Mouse (Mus musculus) left cerebral cortex, adult 2 months (tissue): ENCODE measurements around the gene Zfp961. TPM values are rescaled to one million over a fixed set of nuclear protein-coding genes. Genes with fewer than 3 reads are reported as not detected.
A peak's percentile ranks its signal among the peaks of the same experiment; 100 is the strongest.
"Not testable (repeated sequence)": the region's sequence is repeated elsewhere in the genome, so short reads cannot be mapped to it uniquely, and the experiment has no call there.

Experiments used
- DNase-seq, 2 experiments: peaks; one replicate each; pipeline ENCODE4 v3.0.0; 2021 to 2022; ENCODE audit warnings: low spot score in 2 of 2, mixed read lengths in 1 of 2; ENCODE audit errors: extremely low spot score in 1 of 2
- H3K27ac ChIP-seq: fragments of 200-600 bp; 2 replicates; pipeline ENCODE4 v1.8.1; 2022
- H3K4me3 ChIP-seq: fragments of 200-600 bp; 2 replicates; pipeline ENCODE4 v1.8.1; 2022
- CTCF ChIP-seq: fragments of 200-600 bp; IDR thresholded peaks from 2 replicates; pipeline ENCODE4 v1.8.1; 2022; ENCODE audit warnings: antibody characterized with exemption, mild to moderate bottlenecking, moderate library complexity
- intact Hi-C: fragments of 180-260 bp; cut with DNase I; formaldehyde crosslinking; loops from one replicate; pipeline ENCODE4 v1.15.1; 2025
- long read RNA-seq, 2 experiments: library from polyadenylated mRNA; stranded (forward); transcript quantifications; one replicate each; pipeline ENCODE4 v2.0.0; 2021; ENCODE audit warnings: borderline mapping rate in 2 of 2
- total RNA-seq, 2 experiments: library from RNA; stranded (reverse); gene quantifications; 2 replicates each; pipeline ENCODE4 v1.2.3; 2021

The Zfp961 gene
- total RNA-seq, result 10 to 100 TPM; 15.0 to 15.3 TPM
- long read RNA-seq, experiment 1, partial matches to known transcripts, result 4 of 11 reads
- long read RNA-seq, experiment 1, other reads (novel, unspliced or antisense), result 1 of 11 reads
- long read RNA-seq, experiment 2, partial matches to known transcripts, result 2 of 7 reads
- long read RNA-seq, experiment 2, other reads (novel, unspliced or antisense), result 0 of 7 reads

DNA sequence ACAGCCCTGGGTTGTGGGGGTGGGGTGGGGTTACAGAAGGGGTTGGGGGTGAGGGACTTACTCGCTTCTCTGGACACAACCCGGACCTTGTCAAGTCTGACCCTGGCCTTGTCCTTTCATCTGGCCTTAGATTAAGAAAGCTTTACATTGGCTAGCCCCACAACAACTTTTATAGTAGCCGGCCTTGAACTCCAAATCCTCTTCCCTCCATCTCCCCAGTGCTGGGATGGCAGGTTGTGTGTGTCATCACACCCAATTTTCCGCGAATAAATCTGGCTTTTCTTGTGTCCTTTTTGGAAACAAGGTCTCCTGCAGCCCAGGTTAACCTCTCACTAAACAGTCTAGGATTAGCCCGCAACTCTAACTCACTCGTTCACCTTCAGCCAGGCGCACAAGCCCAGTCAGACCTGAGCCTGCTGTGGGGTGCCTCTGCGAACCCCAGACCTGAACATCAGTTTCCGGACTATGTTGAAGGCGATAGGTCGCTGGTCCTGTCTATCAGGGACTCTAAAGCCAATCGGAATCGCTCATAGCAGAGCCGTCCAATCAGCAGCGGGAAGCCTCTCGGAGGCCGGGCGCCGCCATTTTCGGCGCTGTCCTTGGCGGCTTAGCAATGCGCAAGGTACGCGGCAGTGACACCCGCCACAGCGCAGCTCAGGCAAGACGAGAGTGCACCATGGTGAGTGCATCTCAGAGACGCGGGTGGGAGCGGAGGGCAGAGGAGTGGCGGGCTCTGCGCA lies at the start of gene Zfp961:
Gene Zfp961 (plus strand): TSS at position 557 of the 740 bp plus-strand sequence.
- Histone ChIP-seq H3K27ac (peak within 1 kb of the TSS; percentile 88), H3K4me3 (peak within 1 kb of the TSS; percentile 96)
- peak; percentile 98 for DNase-seq
- intact Hi-C loops, result loop anchor here (2.0 kb wide), 2 partner anchors 28 to 42 kb away; partner anchors contain the start of genes Zfp617 and Zfp882
- TF ChIP-seq CTCF, result no peak

DNA sequence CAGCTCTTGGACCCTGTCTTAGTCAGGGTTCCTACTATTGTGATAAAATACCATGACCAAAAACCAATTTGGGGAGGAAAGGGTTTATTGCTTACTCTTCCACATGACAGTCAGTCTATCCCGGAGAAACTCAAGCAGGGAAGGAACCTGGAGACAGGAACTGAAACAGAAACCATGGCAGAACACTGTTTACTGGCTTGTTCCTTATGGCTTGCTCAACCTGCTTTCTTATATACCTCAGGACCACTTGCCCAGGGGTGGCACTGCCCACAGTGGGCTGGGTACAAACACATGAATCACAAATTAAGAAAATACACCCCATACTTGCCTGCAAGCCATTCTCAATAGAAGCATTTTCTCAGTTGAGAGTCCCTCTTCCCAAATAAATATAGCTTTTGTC lies 47.8 kb upstream of the Zfp961 start:
- not testable (repeated sequence) for H3K4me3 ChIP-seq, H3K27ac ChIP-seq
- intact Hi-C loops, result loop anchor here (2.0 kb wide), 1 partner anchor 880 kb away; no protein-coding TSS in a partner anchor
- DNase-seq, result peak in 1 of 2 experiments; percentile 1

DNA sequence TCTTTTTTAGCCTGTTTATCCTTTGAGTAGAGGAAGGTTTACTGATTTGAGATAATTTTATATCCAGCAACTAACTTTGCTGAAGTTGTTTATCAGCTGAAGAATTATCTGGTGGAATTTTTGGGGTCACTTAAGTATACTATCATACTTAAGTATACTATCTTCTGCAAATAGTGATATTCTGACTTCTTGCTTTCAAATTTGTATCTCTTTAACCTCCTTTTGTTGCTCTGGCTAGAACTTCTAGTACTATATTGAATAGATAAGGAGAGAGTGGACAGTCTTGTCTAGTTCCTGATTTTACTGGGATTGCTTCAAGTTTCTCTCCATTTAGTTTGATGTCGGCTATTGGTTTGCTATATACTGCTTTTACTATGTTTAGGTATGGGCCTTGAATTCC lies 44.0 kb upstream of the Zfp961 start:
- intact Hi-C loops, result no loop called here
- Histone ChIP-seq H3K4me3 (no peak overlapping the region), H3K27ac (no peak overlapping the region)
- DNase-seq, result no peak
- no peak for TF ChIP-seq CTCF

DNA sequence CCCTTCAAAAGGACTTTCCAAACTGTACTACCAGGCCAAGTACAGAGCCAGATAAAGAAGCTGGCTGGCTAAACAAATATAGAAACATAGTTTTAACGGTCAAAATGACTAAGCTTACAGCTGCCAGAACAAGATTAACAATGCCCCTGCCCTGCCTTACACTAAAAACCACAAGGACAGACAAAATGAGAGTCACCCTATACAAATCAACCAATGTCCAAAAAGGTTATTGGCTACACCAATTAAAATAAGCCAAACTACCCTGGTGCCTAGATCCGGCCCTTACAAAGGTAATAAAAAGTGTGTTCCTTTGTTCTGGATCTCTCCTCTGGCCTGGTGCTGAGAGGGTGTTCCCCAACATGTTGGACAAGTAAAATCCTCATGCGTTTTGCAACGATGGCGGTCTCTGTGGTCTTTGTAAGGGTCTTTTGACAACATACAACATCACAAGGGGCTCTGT lies 43.0 kb upstream of the Zfp961 start:
- intact Hi-C loops, result loop anchor here (1.0 to 2.0 kb wide), 3 partner anchors 14 to 43 kb away; partner anchors contain the start of gene Zfp961
- no peak for TF ChIP-seq CTCF
- Histone ChIP-seq H3K27ac (peak overlapping the region; percentile 99), H3K4me3 (peak overlapping the region; percentile 78)
- DNase-seq, result no peak

DNA sequence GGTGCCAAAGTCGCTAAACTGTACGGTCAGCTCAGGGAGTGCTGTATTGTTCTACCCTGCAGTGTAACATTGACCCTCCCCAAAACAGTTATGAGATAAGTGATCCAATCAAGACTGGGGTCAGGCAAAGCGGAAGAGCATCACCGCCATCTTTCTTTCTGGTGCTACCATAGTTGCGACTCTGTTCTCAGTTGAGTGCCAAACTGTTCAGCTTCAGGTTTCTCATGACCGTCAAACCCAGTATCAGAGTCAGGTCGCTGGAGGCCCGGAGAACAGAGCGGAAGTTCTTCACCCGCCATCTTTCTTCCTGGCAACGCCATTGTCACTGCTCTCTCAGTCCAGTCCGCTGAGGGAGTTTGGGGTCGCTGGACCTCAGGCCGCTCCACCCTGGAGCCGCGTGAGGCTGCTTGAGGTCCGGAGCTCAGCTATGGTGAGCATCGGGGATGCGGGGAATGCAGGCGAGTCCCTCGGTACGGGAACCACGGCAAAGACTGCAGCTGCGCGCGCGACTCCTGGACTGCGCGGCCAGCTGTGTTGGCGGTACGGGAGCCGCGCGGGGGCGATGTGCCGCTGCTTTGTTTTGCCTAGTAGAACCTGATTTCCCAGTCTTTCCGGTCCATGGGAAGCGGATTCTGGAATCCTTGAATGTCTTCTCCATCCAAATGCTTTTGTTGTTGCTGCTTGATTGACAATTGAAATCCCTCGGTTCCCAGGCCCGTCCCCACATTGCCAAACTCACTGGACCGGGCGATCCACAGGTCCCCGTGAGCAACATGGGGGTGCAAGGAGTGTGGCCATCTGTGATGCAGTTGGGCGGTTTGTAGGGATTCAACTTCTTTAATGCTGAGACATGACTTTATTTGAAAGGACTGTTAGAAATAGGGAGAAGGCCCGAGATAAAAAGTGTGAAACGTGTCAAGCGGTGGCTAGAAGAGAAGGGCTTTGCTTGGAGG lies 42.3 kb upstream of the Zfp961 start, which contains the start of the genes Zfp882 and Zfp617:
Gene Zfp882 (plus strand): TSS at position 300 of the 953 bp plus-strand sequence.
Gene Zfp617 (plus strand): TSS at position 327 of the 953 bp plus-strand sequence.
- Histone ChIP-seq H3K4me3 (peak within 1 kb of the TSS; percentile 78), H3K27ac (peak within 1 kb of the TSS; percentile 99)
- peak; percentile 53 for TF ChIP-seq CTCF
- peak; percentile 85 to 88 for DNase-seq
- intact Hi-C loops, result loop anchor here (1.0 to 2.0 kb wide), 3 partner anchors 14 to 42 kb away; partner anchors contain the start of gene Zfp961

DNA sequence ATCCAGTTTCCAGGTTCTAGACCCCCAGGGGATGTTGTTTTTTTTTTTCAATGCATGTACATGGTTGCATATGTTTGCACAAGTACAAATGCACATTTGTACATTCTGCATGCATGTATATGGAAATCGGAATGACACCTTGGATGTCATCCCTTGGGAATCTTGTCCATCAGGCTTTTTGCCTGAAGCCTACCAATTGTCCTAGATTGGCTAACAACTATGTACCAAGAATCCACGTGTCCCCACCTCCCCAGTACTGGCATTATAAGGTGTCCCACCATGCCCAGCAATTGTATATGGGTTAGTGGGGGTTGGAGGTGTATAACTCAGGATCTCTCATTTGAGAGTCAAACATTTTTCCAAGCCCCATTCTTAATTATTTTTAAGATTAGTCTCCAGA lies 38.6 kb upstream of the Zfp961 start:
- no peak for TF ChIP-seq CTCF
- intact Hi-C loops, result no loop called here
- DNase-seq, result peak in 1 of 2 experiments; percentile 1
- Histone ChIP-seq H3K4me3 (no peak overlapping the region), H3K27ac (no peak overlapping the region)

DNA sequence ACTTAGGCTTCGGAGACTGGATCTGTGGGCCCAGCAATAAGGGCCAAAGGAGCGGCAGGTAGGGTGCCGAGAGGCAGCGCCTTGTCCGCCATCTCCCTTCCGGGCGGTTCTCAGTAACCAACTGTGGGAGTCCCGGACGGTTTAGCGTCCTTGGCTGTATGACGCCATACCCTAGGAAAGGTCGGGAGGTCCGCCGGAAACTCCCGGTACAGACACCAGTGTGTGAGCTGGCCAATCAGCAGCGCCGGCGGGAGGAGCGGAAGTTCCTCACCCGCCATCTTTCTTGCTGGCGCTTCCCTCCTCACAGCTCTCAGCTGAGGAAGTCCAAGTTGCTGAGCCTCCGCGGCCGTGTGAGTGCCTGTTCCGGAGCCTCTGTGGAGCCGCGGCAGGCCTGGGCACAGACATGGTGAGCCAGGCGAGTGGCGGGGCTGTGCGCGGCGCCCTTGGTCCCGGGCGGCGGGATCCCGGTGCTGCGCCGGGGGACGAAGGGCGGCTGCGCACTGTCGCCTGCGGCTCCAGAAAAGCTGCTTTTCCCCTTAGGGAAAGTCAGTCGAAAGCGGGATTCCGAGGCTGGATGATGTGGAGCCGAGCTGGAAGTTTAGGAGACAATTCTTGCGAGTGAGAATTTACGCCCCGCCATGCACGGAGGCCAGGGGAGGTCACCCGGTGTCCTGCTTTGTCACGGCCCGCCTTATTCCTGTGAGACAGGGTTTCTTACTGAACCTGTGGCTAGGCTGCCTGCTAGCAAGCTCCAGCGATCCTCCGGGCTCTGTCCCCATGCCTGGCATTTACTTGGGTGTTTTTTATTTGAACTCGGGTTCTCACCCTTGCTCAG lies 28.1 kb upstream of the Zfp961 start:
- peak overlapping the region; percentile 59 for H3K4me3 ChIP-seq
- peak overlapping the region; percentile 97 for H3K27ac ChIP-seq
- intact Hi-C loops, result loop anchor here (1.0 to 10.0 kb wide), 6 partner anchors 14 to 555 kb away; partner anchors contain the start of genes Rab8a, Tpm4, Use1 and Zfp617
- no peak for TF ChIP-seq CTCF
- peak; percentile 93 to 94 for DNase-seq

DNA sequence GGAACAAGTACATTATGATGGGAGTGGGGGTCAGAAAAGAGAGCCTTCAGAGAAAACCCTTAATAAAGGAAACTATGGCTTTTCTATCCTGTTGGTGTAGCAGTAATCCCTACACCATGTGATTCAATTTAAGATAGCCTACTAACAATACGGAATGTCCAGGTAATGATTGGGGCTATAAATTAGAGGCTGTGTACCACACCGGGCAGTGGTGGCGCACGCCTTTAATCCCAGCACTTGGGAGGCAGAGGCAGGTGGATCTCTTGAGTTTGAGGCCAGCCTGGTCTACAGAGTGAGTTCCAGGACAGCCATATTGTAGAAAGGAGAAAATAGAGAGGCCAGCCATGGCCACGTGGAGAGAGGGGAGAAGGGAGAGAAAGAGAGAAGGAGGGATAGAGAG lies 25.0 kb upstream of the Zfp961 start:
- intact Hi-C loops, result loop anchor here (10.0 kb wide), 1 partner anchor 209 kb away; the partner anchor contains the start of gene Tpm4
- no peak for TF ChIP-seq CTCF
- no peak for DNase-seq
- no peak overlapping the region for H3K4me3 ChIP-seq
- H3K27ac ChIP-seq, result no peak overlapping the region

DNA sequence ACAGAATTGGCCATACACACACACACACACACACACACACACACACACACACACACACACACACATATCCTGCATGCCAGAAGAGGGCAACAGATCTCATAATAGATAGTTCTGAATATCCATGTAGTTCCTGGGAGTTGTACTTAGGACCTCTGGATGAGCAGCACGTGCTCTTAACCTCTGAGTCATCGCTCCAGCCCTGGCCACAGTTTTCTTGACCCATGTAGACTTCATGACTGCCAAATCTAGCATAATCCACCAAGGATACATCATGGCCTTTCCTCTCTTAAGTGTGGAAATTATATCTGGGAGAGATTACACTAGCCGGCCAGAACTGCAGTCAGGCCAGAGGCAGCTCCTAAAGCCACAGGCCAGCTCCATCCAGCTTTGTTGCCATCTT lies 24.3 kb upstream of the Zfp961 start:
- no peak for TF ChIP-seq CTCF
- no peak for DNase-seq
- intact Hi-C loops, result loop anchor here (10.0 kb wide), 1 partner anchor 208 kb away; the partner anchor contains the start of gene Tpm4
- H3K27ac ChIP-seq, result no peak overlapping the region
- no peak overlapping the region for H3K4me3 ChIP-seq

DNA sequence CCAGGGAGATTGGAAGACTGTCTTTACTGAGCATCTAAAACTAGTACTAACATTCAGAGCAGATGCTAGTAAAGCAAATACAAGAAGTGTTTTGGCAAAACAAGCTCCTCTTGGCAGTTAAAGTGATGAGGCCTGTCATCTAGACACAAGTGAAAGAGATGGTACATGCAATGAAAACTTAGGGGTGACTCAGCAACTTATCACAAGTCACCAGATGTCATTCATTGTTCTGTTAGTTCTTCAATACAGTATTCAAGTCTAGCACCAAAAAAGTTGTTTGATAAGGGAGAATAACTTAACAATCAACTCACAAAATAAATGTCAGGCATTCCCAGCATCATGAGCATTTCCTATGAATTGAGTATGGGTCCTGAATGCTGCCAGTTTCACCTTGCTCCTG lies 23.1 kb upstream of the Zfp961 start:
- Histone ChIP-seq H3K4me3 (no peak overlapping the region), H3K27ac (no peak overlapping the region)
- DNase-seq, result no peak
- no peak for TF ChIP-seq CTCF
- intact Hi-C loops, result loop anchor here (10.0 kb wide), 1 partner anchor 207 kb away; the partner anchor contains the start of gene Tpm4

DNA sequence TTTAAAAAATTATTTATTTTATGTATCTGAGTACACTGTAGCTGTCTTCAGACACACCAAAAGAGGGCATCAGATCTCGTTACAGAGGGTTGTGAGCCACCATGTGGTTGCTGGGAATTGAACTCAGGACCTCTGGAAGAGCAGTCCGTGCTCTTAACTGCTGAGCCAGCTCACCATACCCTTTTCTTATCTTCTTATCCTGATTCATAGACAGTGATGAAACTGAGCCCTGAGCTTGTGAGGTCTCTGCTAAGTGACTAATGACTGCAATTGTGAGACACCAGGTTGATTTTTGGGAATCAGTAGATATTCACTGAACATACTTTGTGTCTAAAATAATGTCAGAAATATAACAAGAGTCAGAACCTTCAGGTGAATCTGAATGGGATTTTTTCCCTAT lies 12.8 kb upstream of the Zfp961 start:
- DNase-seq, H3K4me3 ChIP-seq, H3K27ac ChIP-seq, intact Hi-C loops: not testable (repeated sequence)
